Mouse (Mus musculus) brain, embryonic 14.5 days (tissue): ENCODE results near the gene Tbc1d24.

Experiments
- CTCF ChIP-seq: fragments of 200-500 bp; IDR thresholded peaks from 2 replicates; pipeline ENCODE4 v1.5.1; 2012; ENCODE audit warnings: inconsistent platforms, mild to moderate bottlenecking, moderate library complexity, borderline replicate concordance; ENCODE audit not compliant: insufficient read depth, insufficient read length; ENCODE audit errors: extremely low read depth
- POLR2A ChIP-seq: fragments of 200-500 bp; IDR thresholded peaks from 2 replicates; pipeline ENCODE4 v1.6.1; 2012; ENCODE audit warnings: mild to moderate bottlenecking, inconsistent platforms, borderline replicate concordance; ENCODE audit not compliant: poor library complexity, insufficient read depth, insufficient read length, severe bottlenecking; ENCODE audit errors: extremely low read depth

DNA sequence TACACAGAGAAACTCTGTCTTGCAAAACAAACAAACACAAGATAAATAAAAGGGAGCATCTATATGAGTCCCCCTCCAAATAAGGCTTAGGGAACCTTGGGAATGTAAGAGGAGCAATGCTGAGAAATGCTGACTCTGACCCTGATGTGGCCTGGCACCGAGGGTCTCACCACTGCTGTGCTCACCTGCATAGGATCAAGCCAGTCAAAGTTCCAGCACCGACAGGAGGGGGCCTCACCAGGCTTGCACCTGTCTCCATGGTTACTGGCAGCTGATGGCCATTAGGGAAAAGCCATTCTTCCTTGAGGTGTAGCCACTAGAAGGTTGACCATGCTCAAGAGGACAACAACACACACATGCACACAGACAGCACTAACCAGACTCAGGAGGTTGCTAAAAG is 62.5 kb downstream of the Tbc1d24 start:
- TF ChIP-seq CTCF (no peak), POLR2A (no peak)
